Mouse (Mus musculus): ENCODE data around the gene Rinl. TPM values are rescaled to one million over a fixed set of nuclear protein-coding genes. Genes with fewer than 3 reads are reported as not detected.

Gene Rinl
- polyA plus RNA-seq, 1 experiment from 2014 or later: 2.6 TPM

DNA sequence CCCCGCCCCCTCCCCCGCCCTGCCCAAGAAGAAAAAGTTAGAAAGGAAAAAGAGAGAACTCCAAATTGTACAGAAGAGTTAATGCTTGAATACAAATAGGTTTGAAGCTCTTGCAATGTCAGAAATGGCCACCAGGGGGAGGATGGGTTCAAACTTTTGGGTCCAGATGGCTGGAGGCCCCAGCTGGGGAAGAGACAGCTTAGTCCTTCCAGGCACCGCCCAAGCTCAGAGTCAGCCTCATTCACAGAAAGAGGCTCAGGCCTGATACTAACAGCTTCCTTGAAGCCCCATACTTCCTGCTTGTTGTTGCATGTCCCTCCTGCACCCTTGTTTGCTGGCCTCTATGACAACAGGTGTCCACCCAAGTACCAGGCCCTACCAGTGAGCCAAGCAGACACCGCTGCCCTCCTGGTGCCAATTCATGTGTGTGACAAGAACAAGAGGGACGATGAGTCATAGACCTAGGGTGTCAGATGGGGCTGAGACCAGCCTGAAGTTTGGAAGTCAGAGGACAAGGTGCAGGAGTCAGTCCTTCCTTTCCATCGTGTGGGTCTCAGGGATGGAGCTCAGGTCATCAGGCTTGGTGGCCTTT, 8.6 kb upstream of the Rinl start:
- no peaks in the 10 kb centered on the region for H3K27me3 ChIP-seq
- TF ChIP-seq CTCF (IDR thresholded peaks at IDR 0.05): no peak
- in situ Hi-C loops (cut with MboI; ENCODE audit: low pct_unique_long_range_greater_than_20kb): no loop called here
- DNase-seq (ENCODE audit: low read depth, low spot score): no peak
- ChIA-PET POLR2A (interaction anchor here (0.6 kb wide), 1 partner anchor 88 kb away, joined by 3 read pairs; no protein-coding TSS in a partner anchor), CTCF (interaction anchor here (0.8 to 2.6 kb wide), 7 partner anchors 10 to 92 kb away, joined by 3 to 9 read pairs (median 3); no protein-coding TSS in a partner anchor)
- ATAC-seq: no peak

DNA sequence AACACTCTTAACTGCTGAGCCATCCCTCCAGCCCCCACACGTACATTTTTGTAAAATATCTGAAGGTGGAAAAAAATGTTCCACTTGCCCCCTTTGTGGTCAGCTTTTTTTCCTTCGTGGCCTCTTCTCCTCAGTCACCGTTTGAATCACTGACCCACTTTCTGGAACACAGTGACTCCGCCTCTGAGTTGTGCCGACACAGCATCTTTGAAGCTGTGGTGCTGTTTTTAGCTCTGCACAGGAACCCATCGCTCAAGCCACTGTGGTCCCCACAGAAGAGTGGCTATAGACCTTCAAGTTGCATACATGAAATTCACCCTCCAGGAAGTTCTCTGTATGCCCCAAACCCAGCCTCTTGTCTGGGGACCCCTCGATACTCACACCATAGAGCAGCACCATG, 7.9 kb upstream of the Rinl start:
- no peak for DNase-seq (ENCODE audit: low read depth, low spot score)

DNA sequence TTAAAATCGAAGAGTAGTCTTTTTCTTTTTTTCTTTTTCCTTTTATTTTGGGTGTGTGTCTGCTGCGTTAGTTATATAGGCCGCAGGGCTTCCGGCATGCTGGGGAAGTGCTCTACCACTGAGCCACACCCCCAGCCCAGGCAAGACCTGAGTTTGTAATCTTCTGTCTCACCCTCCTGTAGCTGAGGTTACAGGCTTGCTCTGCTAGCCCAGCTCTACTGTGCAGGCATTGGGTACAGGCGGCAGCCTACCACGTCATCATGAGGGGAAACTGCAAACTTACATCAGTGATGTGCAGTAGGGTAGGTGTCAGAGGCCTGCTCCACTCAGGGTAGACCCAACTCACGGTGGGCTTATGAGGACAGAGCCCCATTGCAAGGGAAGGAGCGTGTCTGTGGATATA, 7.5 kb upstream of the Rinl start:
- TF ChIP-seq CTCF (IDR thresholded peaks at IDR 0.05): no peak
- no peak for DNase-seq (ENCODE audit: low read depth, low spot score)
- no peaks in the 10 kb centered on the region for H3K27me3 ChIP-seq
- in situ Hi-C loops (cut with MboI; ENCODE audit: low pct_unique_long_range_greater_than_20kb): no loop called here
- CTCF ChIA-PET: interaction anchor here (1.1 kb wide), 1 partner anchor 9 kb away, joined by 3 read pairs; no protein-coding TSS in a partner anchor
- POLR2A ChIA-PET: interaction anchor here (0.7 kb wide), 1 partner anchor 87 kb away, joined by 4 read pairs; no protein-coding TSS in a partner anchor
- no peak for ATAC-seq

More for the DNA sequence above, 7.9 kb upstream of the Rinl start:
- ChIA-PET CTCF (interaction anchor here (1.0 to 2.6 kb wide), 4 partner anchors 9 to 32 kb away, joined by 3 to 9 read pairs (median 4); no protein-coding TSS in a partner anchor), POLR2A (interaction anchor here (0.7 kb wide), 1 partner anchor 87 kb away, joined by 4 read pairs; no protein-coding TSS in a partner anchor)
- TF ChIP-seq CTCF (IDR thresholded peaks at IDR 0.05): no peak
- in situ Hi-C loops (cut with MboI; ENCODE audit: low pct_unique_long_range_greater_than_20kb): no loop called here
- no peaks in the 10 kb centered on the region for H3K27me3 ChIP-seq
- ATAC-seq: no peak

DNA sequence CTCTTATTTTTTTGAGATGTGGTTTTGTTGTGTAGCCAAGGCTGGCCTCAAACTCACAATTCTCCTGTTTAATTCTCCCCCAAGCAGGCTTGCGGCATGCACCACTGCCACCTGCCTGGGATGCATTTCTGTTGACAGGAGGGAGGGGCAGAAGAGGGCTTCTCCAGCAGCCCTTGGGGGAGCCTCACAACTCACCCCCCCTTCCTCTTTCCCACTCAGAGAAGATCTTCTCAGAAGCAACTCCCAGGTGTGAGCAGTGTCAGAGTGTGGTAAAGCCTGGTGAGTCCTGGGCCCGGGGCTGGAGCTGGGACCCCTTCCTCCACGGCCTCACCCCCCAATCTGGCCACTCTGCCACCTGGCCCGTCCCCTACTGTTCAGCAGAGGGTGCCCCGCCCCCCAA, 3.6 kb upstream of the Rinl start:
- DNase-seq (ENCODE audit: low read depth, low spot score) (no peak), ATAC-seq (no peak)
- ChIA-PET CTCF (interaction anchor here (1.0 to 1.2 kb wide), 2 partner anchors 9 to 12 kb away, joined by 3 to 4 read pairs; no protein-coding TSS in a partner anchor), POLR2A (no interaction called here)
- no peak for TF ChIP-seq CTCF (IDR thresholded peaks at IDR 0.05)
- in situ Hi-C loops (cut with MboI; ENCODE audit: low pct_unique_long_range_greater_than_20kb): loop anchor here (5.0 kb wide), 1 partner anchor 252 kb away; no protein-coding TSS in a partner anchor
- H3K27me3 ChIP-seq: no peaks in the 10 kb centered on the region

DNA sequence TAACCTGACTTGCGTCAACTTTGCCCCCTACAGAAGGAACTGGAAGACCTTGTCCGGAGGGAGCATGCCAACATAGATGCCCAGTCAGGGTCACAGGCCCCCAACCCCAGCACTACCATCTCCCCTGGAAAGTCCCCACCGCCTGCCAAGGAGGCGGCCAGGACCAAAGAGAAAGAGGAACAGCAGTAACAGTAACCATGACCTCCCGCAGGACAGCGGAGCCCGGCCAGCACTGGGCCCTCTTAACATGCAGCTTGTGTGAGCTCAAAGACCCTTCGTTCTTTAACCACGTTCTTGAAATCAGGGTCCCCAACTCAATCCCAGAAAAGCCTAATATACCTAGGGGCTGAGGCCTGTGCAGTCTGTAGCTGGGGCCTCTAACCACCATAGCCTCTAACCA, 885 bp upstream of the Rinl start:
- no peak for TF ChIP-seq CTCF (IDR thresholded peaks at IDR 0.05)
- in situ Hi-C loops (cut with MboI; ENCODE audit: low pct_unique_long_range_greater_than_20kb): loop anchor here (5.0 kb wide), 1 partner anchor 249 kb away; no protein-coding TSS in a partner anchor
- POLR2A ChIA-PET: no interaction called here

DNA sequence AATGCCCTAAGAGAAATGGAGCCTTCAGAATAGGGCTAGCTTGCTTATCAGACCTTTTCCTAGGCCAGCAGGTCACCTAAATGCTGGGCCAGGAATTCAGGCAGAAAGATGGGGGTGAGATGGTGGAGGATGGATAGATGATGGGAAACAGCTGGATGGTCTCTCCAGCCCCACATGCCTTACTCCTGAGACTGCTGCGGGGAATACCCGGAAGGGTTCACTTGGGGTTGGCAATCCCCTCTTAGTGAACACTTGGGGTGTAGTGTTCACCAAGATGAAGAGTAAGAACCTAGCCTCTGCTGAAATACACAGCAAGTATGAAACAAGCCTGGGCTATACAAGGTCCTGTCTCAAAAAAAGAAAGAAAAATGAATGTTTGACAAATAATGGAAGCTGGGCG, 466 bp downstream of the Rinl start:
- ChIA-PET POLR2A (interaction anchor here (0.6 to 1.3 kb wide), 3 partner anchors 14 to 31 kb away, joined by 3 to 4 read pairs (median 3); no protein-coding TSS in a partner anchor), CTCF (interaction anchor here (1.0 to 1.6 kb wide), 2 partner anchors 8 to 78 kb away, joined by 3 to 5 read pairs; no protein-coding TSS in a partner anchor)
- DNase-seq (ENCODE audit: low read depth, low spot score) (no peak), ATAC-seq (no peak)
- H3K27me3 ChIP-seq: no peaks in the 10 kb centered on the region
- no peak for TF ChIP-seq CTCF (IDR thresholded peaks at IDR 0.05)
- in situ Hi-C loops (cut with MboI; ENCODE audit: low pct_unique_long_range_greater_than_20kb): loop anchor here (5.0 kb wide), 1 partner anchor 248 kb away; no protein-coding TSS in a partner anchor

More for the DNA sequence above, 885 bp upstream of the Rinl start:
- ATAC-seq (no peak), DNase-seq (ENCODE audit: low read depth, low spot score) (no peak)
- CTCF ChIA-PET: no interaction called here
- no peaks in the 10 kb centered on the region for H3K27me3 ChIP-seq

DNA sequence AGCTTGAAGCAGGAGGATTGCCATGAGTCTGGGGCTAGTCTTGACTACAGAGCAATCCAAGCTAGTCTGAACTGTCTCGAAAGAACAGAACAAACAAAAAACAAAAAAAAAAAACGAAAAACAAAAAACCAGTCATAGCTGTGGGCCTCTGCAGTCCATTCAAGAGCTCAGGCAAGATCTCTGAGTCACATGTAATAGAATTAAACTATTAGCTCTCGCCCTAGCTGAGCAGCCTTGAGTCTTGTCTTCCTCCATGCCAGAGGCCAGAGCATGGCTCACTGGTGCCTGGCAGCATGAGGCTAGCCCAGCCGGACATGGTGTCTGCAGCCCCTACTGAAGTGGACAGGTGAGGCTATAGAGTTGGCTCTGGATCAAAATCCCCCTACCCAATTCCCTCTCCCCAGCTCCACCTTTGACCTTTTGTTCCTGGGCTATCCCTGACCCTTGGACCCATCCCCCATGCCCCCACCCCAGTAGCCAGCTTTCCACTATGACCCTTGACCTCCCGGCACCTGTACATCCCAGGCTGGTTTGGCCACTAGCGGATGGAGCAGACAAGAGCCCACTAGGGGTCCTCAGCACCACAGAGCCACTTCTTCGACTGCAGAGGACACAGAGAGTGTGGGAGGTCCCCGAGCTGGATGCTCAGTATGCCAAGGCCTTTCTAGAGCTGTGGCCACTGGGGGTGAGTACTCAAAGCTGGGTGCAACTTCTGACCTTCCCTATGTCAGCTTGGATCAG, 1.5 kb downstream of the Rinl start:
- ATAC-seq (no peak), DNase-seq (ENCODE audit: low read depth, low spot score) (no peak)
- CTCF ChIA-PET: interaction anchor here (1.0 to 1.6 kb wide), 2 partner anchors 9 to 77 kb away, joined by 3 to 5 read pairs; no protein-coding TSS in a partner anchor

DNA sequence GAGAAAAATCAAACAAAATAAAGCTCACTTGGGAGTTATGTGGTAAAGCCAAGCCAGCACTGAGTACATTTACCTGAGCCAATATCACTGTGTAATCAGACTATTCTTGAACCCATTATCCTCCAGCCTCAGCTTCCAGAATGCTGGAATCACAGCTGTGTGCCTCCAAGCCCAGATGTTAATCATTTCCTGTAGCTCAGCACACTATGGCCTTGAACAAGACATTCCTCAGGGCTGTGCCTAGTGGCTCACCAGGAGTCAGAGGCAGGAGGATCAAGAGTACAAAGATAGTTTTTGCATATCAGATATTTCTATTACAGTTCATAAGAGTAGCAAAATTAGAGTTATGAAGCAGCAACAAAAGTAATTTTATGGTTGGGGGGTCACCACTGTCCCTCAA, 2.9 kb downstream of the Rinl start:
- ATAC-seq (no peak), DNase-seq (ENCODE audit: low read depth, low spot score) (no peak)
- H3K27me3 ChIP-seq: no peaks in the 10 kb centered on the region
- ChIA-PET CTCF (interaction anchor here (1.2 to 3.3 kb wide), 3 partner anchors 8 to 76 kb away, joined by 5 to 14 read pairs (median 9); no protein-coding TSS in a partner anchor), POLR2A (interaction anchor here (0.6 to 1.4 kb wide), 3 partner anchors 13 to 236 kb away, joined by 3 read pairs; no protein-coding TSS in a partner anchor)
- TF ChIP-seq CTCF (IDR thresholded peaks at IDR 0.05): no peak
- in situ Hi-C loops (cut with MboI; ENCODE audit: low pct_unique_long_range_greater_than_20kb): no loop called here

More for the DNA sequence above, 1.5 kb downstream of the Rinl start:
- no peaks in the 10 kb centered on the region for H3K27me3 ChIP-seq
- in situ Hi-C loops (cut with MboI; ENCODE audit: low pct_unique_long_range_greater_than_20kb): no loop called here
- POLR2A ChIA-PET: interaction anchor here (0.6 to 1.7 kb wide), 4 partner anchors 11 to 30 kb away, joined by 3 to 8 read pairs (median 4); no protein-coding TSS in a partner anchor
- no peak for TF ChIP-seq CTCF (IDR thresholded peaks at IDR 0.05)

DNA sequence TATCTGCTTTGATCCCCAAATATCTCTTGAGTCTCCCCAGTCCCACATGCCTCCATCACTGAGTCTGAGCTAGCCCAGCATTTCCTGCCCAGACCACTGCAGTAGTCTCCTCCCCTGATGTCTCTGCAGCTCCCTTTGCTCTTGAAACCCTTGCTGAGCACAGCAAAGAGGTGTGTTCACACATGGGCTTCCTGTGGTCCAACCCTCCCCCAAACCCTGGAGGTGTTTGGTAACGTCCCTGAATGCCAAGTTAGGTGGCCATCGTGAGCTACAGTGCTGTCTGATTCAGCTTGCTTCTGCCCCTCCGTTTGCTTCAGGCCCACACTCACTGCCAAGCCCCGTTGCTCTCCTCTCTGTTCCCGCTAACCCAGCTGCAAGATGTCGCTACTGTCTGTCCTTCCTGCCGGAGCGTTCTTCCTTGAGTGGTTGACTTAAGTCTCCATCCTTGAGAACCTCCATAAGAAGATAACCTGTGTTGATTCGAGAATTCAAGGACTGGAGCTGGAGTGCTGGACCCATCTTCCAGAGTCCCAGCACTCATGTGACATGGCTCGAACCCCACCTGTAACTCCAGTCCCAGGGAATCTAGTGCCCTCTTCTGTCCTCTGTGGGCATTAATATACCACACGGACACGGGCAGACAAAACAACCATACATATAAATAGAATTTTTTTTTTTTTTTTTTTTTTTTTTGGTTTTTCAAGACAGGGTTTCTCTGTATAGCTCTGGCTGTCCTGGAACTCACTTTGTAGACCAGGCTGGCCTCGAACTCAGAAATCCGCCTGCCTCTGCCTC, 3.8 kb downstream of the Rinl start:
- DNase-seq (ENCODE audit: low read depth, low spot score): no peak
- CTCF ChIA-PET: interaction anchor here (1.2 to 3.3 kb wide), 3 partner anchors 9 to 75 kb away, joined by 5 to 14 read pairs (median 9); no protein-coding TSS in a partner anchor
- POLR2A ChIA-PET: interaction anchor here (1.4 kb wide), 2 partner anchors 13 to 17 kb away, joined by 3 read pairs; no protein-coding TSS in a partner anchor
- TF ChIP-seq CTCF (IDR thresholded peaks at IDR 0.05): no peak
- H3K27me3 ChIP-seq: no peaks in the 10 kb centered on the region
- ATAC-seq: no peak
- in situ Hi-C loops (cut with MboI; ENCODE audit: low pct_unique_long_range_greater_than_20kb): no loop called here
